Mouse (Mus musculus): ENCODE results near the gene Gm42674.

DNA sequence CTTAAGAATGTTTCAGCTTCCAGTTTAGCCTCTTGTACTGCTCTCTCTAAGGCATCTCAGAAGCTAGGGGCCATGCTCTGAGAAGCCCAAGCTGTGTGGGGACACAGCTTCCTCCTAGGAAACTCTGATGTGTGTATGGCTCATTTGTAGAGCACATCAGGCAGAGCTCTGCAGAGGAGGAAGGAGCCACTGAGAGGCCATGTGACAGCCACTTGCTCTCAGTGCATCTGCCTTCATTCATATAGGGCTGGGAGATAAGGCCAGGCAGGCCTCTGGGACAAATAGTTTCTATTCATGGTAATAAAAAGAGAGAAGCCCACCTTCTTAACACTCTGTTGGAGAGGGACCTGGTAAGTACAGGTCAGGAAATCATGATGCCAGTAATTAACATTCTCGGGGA lies 7.2 kb upstream of the Gm42674 start:
- TF ChIP-seq CTCF (IDR thresholded peaks at IDR 0.05; ENCODE audit: low read depth, low read length) = no peak
- no peak for TF ChIP-seq POLR2A (IDR thresholded peaks at IDR 0.05; ENCODE audit: extremely low read depth, insufficient read depth, low read length)

All from liver, adult 2 months (tissue).